8 mouse cellular contexts compared by ENCODE assay signal in genomic region chr3:113656940-113657339, GRCm38 (mm10). TPM values are rescaled to one million over a fixed set of nuclear protein-coding genes. Genes with fewer than 3 reads are reported as not detected.
DNase-seq lines count a peak whose midpoint lies in the region; ATAC-seq lines count a peak whose summit lies in the region.

No protein-coding gene starts in this region.

- H3K4me3 ChIP-seq in hindbrain, embryonic 11.5 days (ENCODE audit: low read depth, low read length) = no peak overlapping the region
- no peak overlapping the region for H3K4me3 ChIP-seq in stomach, embryonic 14.5 days (ENCODE audit: low read depth, low read length)

- no peak overlapping the region for H3K4me2 ChIP-seq in hindbrain, embryonic 11.5 days (replicated peaks; ENCODE audit: low read depth, low read length)
- H3K4me2 ChIP-seq in stomach, embryonic 14.5 days (replicated peaks; ENCODE audit: low read depth, low read length) = no peak overlapping the region

- no peaks in the 10 kb centered on the region for H3K9me3 ChIP-seq in hindbrain, embryonic 11.5 days (ENCODE audit: control insufficient read depth, low read length)
- no peaks in the 10 kb centered on the region for H3K9me3 ChIP-seq in stomach, embryonic 14.5 days (ENCODE audit: control insufficient read depth, low read depth, low read length)

- no peak overlapping the region for H3K9ac ChIP-seq in hindbrain, embryonic 11.5 days (ENCODE audit: low read depth, low read length)
- H3K9ac ChIP-seq in stomach, embryonic 14.5 days (replicated peaks; ENCODE audit: low read depth, low read length) = no peak overlapping the region

- no peaks in the 10 kb centered on the region for H3K4me1 ChIP-seq in hindbrain, embryonic 11.5 days (replicated peaks; ENCODE audit: control insufficient read depth, insufficient read depth, low read length)
- no peaks in the 10 kb centered on the region for H3K4me1 ChIP-seq in stomach, embryonic 14.5 days (ENCODE audit: control insufficient read depth, insufficient read depth, low read length)

- no peak overlapping the region for H3K27ac ChIP-seq in hindbrain, embryonic 11.5 days (ENCODE audit: low read depth, low read length)
- H3K27ac ChIP-seq in stomach, embryonic 14.5 days (ENCODE audit: low read length) = no peak overlapping the region

- ATAC-seq in hindbrain, embryonic 11.5 days (ENCODE audit: low FRiP score) = peak; percentile 90
- peak; percentile 75; the same call in 1 of the 2 replicates for ATAC-seq in stomach, embryonic 14.5 days (ENCODE audit: insufficient number of reproducible peaks, insufficient read depth, low FRiP score, low read depth)

- H3K27me3 ChIP-seq in hindbrain, embryonic 11.5 days (ENCODE audit: control insufficient read depth, insufficient read depth, low read length) = no peaks in the 10 kb centered on the region
- H3K27me3 ChIP-seq in stomach, embryonic 14.5 days (ENCODE audit: control insufficient read depth, insufficient read depth, low read length) = no peaks in the 10 kb centered on the region

- DNase-seq in cerebellum, postnatal 14 days = peak; percentile 34 to 58
- DNase-seq in cerebellum, adult 9-11 months = no peak
- peak; percentile 14 for DNase-seq in CD4-positive helper T cell, adult 2 months (ENCODE audit: low read depth, low spot score)
- DNase-seq in c-Kit-positive CD71-positive TER-119-positive erythroid progenitor cells, embryonic 14.5 days (ENCODE audit: low spot score) = peak; percentile 12
- peak; percentile 52 for DNase-seq in hindbrain, embryonic 11.5 days (ENCODE audit: low spot score)
- peak; percentile 5 for DNase-seq in lung, postnatal 10 days
- no peak for DNase-seq in gastrocnemius, adult 18-20 months (ENCODE audit: low spot score)

- no peaks in the 10 kb centered on the region for H3K36me3 ChIP-seq in hindbrain, embryonic 11.5 days (ENCODE audit: control insufficient read depth, insufficient read depth, low read length)
- no peaks in the 10 kb centered on the region for H3K36me3 ChIP-seq in stomach, embryonic 14.5 days (ENCODE audit: control insufficient read depth, insufficient read depth, low read length)

- WGBS in hindbrain, embryonic 11.5 days = 65% methylated on average over 2 of the region's 2 CpGs
- 62% methylated on average over 2 of the region's 2 CpGs for WGBS in stomach, embryonic 14.5 days

RNA-seq across cellular contexts. Expression of gene Rnpc3, which starts 27.0 kb away (rescaled TPM):
- polyA plus RNA-seq in hindbrain, embryonic 11.5 days (2014; fragmentation: Nextera tagmentation; extraction: Ambion mirVana) = 55.7 and 56.7 TPM in 2 replicates
- 40.7 and 45.1 TPM in 2 replicates for polyA plus RNA-seq in stomach, embryonic 14.5 days (2014; fragmentation: Nextera tagmentation; extraction: Ambion mirVana)
- 1 to 10 TPM; 6.0 to 7.8 TPM for total RNA-seq in gastrocnemius, adult 18-20 months (2021)

RNA-seq across cellular contexts. Expression of gene Amy1, which starts 50.4 kb away (rescaled TPM):
- 2.5 and 3.5 TPM in 2 replicates for polyA plus RNA-seq in hindbrain, embryonic 11.5 days (2014; fragmentation: Nextera tagmentation; extraction: Ambion mirVana)
- polyA plus RNA-seq in stomach, embryonic 14.5 days (2014; fragmentation: Nextera tagmentation; extraction: Ambion mirVana) = 1.8 and 2.7 TPM in 2 replicates
- 10 to 100 TPM; 23.0 to 47.6 TPM for total RNA-seq in gastrocnemius, adult 18-20 months (2021)

Comparison
In these comparisons a context has a peak if more than half of its experiments do, and no peak if none do; other contexts are left out.
1. DNase-seq: peak in cerebellum, postnatal 14 days (2 of 2), CD4-positive helper T cell, adult 2 months (single experiment), c-Kit-positive CD71-positive TER-119-positive erythroid progenitor cells, embryonic 14.5 days (single experiment), hindbrain, embryonic 11.5 days (single experiment) and lung, postnatal 10 days (single experiment); none in cerebellum, adult 9-11 months (single experiment) and gastrocnemius, adult 18-20 months (single experiment).